Mouse (Mus musculus): ENCODE measurements around the gene Yipf4.
"Not testable (repeated sequence)": the region's sequence is repeated elsewhere in the genome, so short reads cannot be mapped to it uniquely, and the experiment has no call there.

Yipf4 gene

GRCm38 (mm10) chr17:74489024-74489900 lies at the start of gene Yipf4:
TSS of gene Yipf4 (plus strand) at chr17:74489493.
- DNase-seq (ENCODE audit: low read depth, low spot score) = peak; percentile 86

- DNase-seq (ENCODE audit: low read depth, low spot score) = no peak
Observed at GRCm38 (mm10) chr17:74440486-74440885, 48.8 kb upstream of the Yipf4 start.

GRCm38 (mm10) chr17:74449776-74450175 lies 39.5 kb upstream of the Yipf4 start:
- DNase-seq (ENCODE audit: low read depth, low spot score) = no peak

- DNase-seq (ENCODE audit: low read depth, low spot score) = no peak
Observed at GRCm38 (mm10) chr17:74453928-74454327, 35.4 kb upstream of the Yipf4 start.

GRCm38 (mm10) chr17:74454660-74455059 lies 34.6 kb upstream of the Yipf4 start:
- no peak for DNase-seq (ENCODE audit: low read depth, low spot score)

GRCm38 (mm10) chr17:74455426-74455825 lies 33.9 kb upstream of the Yipf4 start:
- no peak for DNase-seq (ENCODE audit: low read depth, low spot score)

- no peak for DNase-seq (ENCODE audit: low read depth, low spot score)
Observed at GRCm38 (mm10) chr17:74456825-74457224, 32.5 kb upstream of the Yipf4 start.

- no peak for DNase-seq (ENCODE audit: low read depth, low spot score)
Observed at GRCm38 (mm10) chr17:74457972-74458677, 31.2 kb upstream of the Yipf4 start.

- no peak for DNase-seq (ENCODE audit: low read depth, low spot score)
Observed at GRCm38 (mm10) chr17:74458711-74459408, 30.4 kb upstream of the Yipf4 start, which contains the start of gene Nlrc4. TSS of gene Nlrc4 (minus strand) at chr17:74459142.

GRCm38 (mm10) chr17:74463510-74463909 lies 25.8 kb upstream of the Yipf4 start:
- no peak for DNase-seq (ENCODE audit: low read depth, low spot score)

- DNase-seq (ENCODE audit: low read depth, low spot score) = not testable (repeated sequence)
Observed at GRCm38 (mm10) chr17:74467981-74468380, 21.3 kb upstream of the Yipf4 start.

GRCm38 (mm10) chr17:74470133-74470532 lies 19.2 kb upstream of the Yipf4 start:
- not testable (repeated sequence) for DNase-seq (ENCODE audit: low read depth, low spot score)

GRCm38 (mm10) chr17:74480361-74481069 lies 8.8 kb upstream of the Yipf4 start:
- DNase-seq (ENCODE audit: low read depth, low spot score) = no peak

- DNase-seq (ENCODE audit: low read depth, low spot score) = no peak
Observed at GRCm38 (mm10) chr17:74489901-74490220, 568 bp downstream of the Yipf4 start.

- DNase-seq (ENCODE audit: low read depth, low spot score) = no peak
Observed at GRCm38 (mm10) chr17:74491565-74491964, 2.3 kb downstream of the Yipf4 start.

- DNase-seq (ENCODE audit: low read depth, low spot score) = no peak
Observed at GRCm38 (mm10) chr17:74500204-74500603, 10.9 kb downstream of the Yipf4 start.

- no peak for DNase-seq (ENCODE audit: low read depth, low spot score)
Observed at GRCm38 (mm10) chr17:74501085-74501484, 11.8 kb downstream of the Yipf4 start.

- DNase-seq (ENCODE audit: low read depth, low spot score) = no peak
Observed at GRCm38 (mm10) chr17:74507934-74508333, 18.6 kb downstream of the Yipf4 start.

- DNase-seq (ENCODE audit: low read depth, low spot score) = no peak
Observed at GRCm38 (mm10) chr17:74508600-74508999, 19.3 kb downstream of the Yipf4 start.

- no peak for DNase-seq (ENCODE audit: low read depth, low spot score)
Observed at GRCm38 (mm10) chr17:74512308-74512707, 23.0 kb downstream of the Yipf4 start.

Measured in embryo, embryonic 11.5 days (tissue).